Mouse (Mus musculus) liver, embryonic 15.5 days (tissue): ENCODE results near the gene Foxk1. TPM values are rescaled to one million over a fixed set of nuclear protein-coding genes. Genes with fewer than 3 reads are reported as not detected.

ENCODE experiments used
- ATAC-seq: fragments of 200-750 bp; cut with Nextera tagmentation; 2 replicates; pipeline ENCODE4 v1.8.0; 2017; ENCODE audit warnings: moderate number of reproducible peaks, mild to moderate bottlenecking, moderate library complexity; ENCODE audit not compliant: insufficient read depth
- H3K27ac ChIP-seq: fragments of 300-500 bp; sonication (generic); replicated peaks from 2 replicates; pipeline ENCODE4 v1.5.1; 2015; ENCODE audit warnings: mild to moderate bottlenecking, inconsistent platforms
- H3K27me3 ChIP-seq: fragments of 300-500 bp; sonication (generic); 2 replicates; pipeline ENCODE4 v1.6.1; 2015; ENCODE audit warnings: mild to moderate bottlenecking, inconsistent platforms
- H3K36me3 ChIP-seq: fragments of 300-500 bp; sonication (generic); replicated peaks from 2 replicates; pipeline ENCODE4 v1.6.1; 2015; ENCODE audit warnings: moderate library complexity, mild to moderate bottlenecking, inconsistent platforms
- H3K4me1 ChIP-seq: fragments of 300-500 bp; sonication (generic); replicated peaks from 2 replicates; pipeline ENCODE4 v1.6.1; 2015; ENCODE audit warnings: inconsistent platforms
- H3K4me2 ChIP-seq: fragments of 300-500 bp; sonication (generic); 2 replicates; pipeline ENCODE4 v1.6.1; 2015; ENCODE audit warnings: moderate library complexity, mild to moderate bottlenecking, inconsistent platforms
- H3K4me3 ChIP-seq: fragments of 300-500 bp; sonication (generic); replicated peaks from 2 replicates; pipeline ENCODE4 v1.5.1; 2015; ENCODE audit warnings: mild to moderate bottlenecking, inconsistent platforms
- H3K9ac ChIP-seq: fragments of 300-500 bp; sonication (generic); 2 replicates; pipeline ENCODE4 v1.6.1; 2015; ENCODE audit warnings: moderate library complexity, mild to moderate bottlenecking, inconsistent platforms
- H3K9me3 ChIP-seq: fragments of 300-500 bp; sonication (generic); replicated peaks from 2 replicates; pipeline ENCODE4 v1.6.1; 2016; ENCODE audit warnings: inconsistent platforms
- WGBS: fragments of 180-500 bp; shearing (Covaris S2); methylation state at CpG from one replicate; pipeline ENCODE4 v1.1.7; 2015; ENCODE audit warnings: mixed read lengths; ENCODE audit not compliant: insufficient replicate concordance; 5-methylcytosine and 5-hydroxymethylcytosine counted together
- polyA plus RNA-seq: library from polyadenylated mRNA; unstranded; fragments of >200 nt; fragmentation: Nextera tagmentation; extraction: Ambion mirVana; gene quantifications from 2 replicates; pipeline ENCODE4 v1.2.1, GENCODE M21; 2015

The Foxk1 gene
- polyA plus RNA-seq, 1 experiment from 2014 or later, result 2.0 TPM

GRCm38 (mm10) chr5:142461942-142462640, 60.8 kb downstream of the Foxk1 start:
- ATAC-seq, result no peak
- no peak overlapping the region for H3K9ac ChIP-seq

DNA sequence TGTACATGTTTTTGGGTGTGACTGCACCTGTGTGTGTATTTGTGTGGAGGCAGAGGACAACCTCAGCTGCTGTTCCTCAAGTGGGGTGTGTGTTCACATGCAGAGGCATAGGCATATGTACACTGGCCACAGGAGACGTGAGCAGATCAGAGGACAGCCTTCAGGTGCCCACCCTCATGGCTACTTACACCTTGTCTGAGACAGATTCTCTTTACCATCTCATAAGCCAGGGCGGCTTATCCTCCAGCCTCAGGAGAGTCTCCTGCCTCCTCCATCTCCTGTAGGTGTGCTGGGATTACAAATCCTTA, 61.3 kb downstream of the Foxk1 start:
- no peak overlapping the region for H3K9ac ChIP-seq
- no peak overlapping the region for H3K4me3 ChIP-seq
- no peak overlapping the region for H3K4me2 ChIP-seq
- no peak overlapping the region for H3K27ac ChIP-seq
- peaks cover 47% of the 10 kb centered on the region for H3K4me1 ChIP-seq
- WGBS, result 97% methylated on average over 2 of the region's 2 CpGs
- H3K27me3 ChIP-seq, result no peaks in the 10 kb centered on the region
- no peaks in the 10 kb centered on the region for H3K9me3 ChIP-seq
- ATAC-seq, result no peak
- peaks cover 23% of the 10 kb centered on the region for H3K36me3 ChIP-seq

More at GRCm38 (mm10) chr5:142461942-142462640, 60.8 kb downstream of the Foxk1 start:
- H3K4me1 ChIP-seq, result peaks cover 52% of the 10 kb centered on the region
- no peak overlapping the region for H3K4me2 ChIP-seq
- H3K36me3 ChIP-seq, result peaks cover 24% of the 10 kb centered on the region
- H3K27me3 ChIP-seq, result no peaks in the 10 kb centered on the region
- H3K27ac ChIP-seq, result no peak overlapping the region
- no peaks in the 10 kb centered on the region for H3K9me3 ChIP-seq
- 88% methylated on average over 7 of the region's 7 CpGs for WGBS
- H3K4me3 ChIP-seq, result no peak overlapping the region

DNA sequence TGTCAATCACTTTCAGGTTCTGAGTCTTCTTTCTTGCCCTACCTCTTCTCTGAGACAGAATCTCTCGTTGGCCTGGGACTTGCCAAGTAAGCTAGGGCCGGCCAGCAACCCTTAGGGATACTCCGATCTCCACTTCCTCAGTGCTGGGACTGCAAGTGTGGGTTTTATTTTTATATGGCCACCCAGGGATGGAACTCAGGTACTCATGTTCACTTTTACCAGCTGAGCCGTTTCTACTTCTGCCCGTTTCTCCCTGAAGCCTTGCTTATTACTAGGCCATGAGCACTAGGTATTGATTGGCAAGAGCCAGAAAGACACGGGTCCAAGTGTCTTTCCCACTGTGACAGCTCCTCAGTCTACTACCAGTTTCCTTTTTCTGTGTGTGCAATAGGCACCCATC, 61.7 kb downstream of the Foxk1 start:
- H3K27me3 ChIP-seq, result no peaks in the 10 kb centered on the region
- H3K9ac ChIP-seq, result peak overlapping the region; percentile 64
- peaks cover 43% of the 10 kb centered on the region for H3K4me1 ChIP-seq
- peak overlapping the region; percentile 87 for H3K4me2 ChIP-seq
- 74% methylated on average over 6 of the region's 6 CpGs for WGBS
- H3K36me3 ChIP-seq, result peaks cover 23% of the 10 kb centered on the region
- peak overlapping the region; percentile 90 for H3K4me3 ChIP-seq
- H3K9me3 ChIP-seq, result no peaks in the 10 kb centered on the region
- H3K27ac ChIP-seq, result peak overlapping the region; percentile 81
- no peak for ATAC-seq

DNA sequence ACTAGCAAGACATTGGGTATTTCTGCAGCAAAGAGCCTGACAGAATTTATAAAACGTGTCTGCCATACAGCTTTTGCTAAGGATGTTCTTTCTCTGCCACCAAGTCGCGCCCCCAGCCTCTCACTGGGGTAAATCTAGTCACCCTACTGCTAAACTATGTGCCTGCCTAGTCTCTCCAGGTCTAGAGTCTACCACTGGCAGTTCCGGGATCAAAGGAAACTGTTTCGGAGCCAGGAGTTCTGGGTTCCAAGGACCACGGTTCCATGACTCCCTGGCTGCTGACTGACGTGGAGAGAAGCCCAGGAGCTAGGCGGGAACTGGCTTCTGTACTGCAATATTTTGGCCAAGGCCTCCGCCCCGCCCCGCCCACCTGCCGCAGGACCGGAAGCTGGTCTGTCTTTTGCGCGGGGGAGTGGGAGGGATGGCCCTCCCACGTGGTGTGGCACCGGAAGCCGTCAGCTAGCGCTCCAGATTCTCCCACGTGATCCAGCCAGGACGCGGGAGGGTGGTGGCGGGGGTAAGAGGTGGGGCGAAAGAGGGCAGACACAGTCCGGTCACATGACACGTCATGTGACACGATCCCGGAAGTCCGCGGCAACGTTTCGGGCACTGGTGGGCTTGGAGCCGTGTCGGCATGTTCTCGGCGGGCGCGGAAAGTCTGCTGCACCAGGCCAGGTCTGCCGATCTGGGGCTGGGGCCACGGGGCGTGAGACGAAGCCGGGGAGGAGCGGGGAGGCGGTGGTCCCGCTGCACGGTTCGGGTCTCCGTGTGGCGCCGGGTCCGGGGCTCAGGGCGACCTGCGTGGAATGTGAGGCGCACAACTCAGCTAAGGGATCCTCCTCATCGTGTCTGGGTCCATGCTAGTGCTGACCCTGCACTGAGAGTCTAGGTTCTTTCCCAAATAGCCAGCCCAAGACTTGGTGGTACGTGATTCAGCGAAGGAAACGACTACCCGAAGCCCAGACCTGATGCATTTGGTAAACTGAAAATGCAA, 62.5 kb downstream of the Foxk1 start, which contains the start of gene Ap5z1:
TSS of gene Ap5z1 (plus strand) at position 484 of the 994 bp plus-strand sequence.
- WGBS, result 1% methylated on average over 60 of the region's 60 CpGs

DNA sequence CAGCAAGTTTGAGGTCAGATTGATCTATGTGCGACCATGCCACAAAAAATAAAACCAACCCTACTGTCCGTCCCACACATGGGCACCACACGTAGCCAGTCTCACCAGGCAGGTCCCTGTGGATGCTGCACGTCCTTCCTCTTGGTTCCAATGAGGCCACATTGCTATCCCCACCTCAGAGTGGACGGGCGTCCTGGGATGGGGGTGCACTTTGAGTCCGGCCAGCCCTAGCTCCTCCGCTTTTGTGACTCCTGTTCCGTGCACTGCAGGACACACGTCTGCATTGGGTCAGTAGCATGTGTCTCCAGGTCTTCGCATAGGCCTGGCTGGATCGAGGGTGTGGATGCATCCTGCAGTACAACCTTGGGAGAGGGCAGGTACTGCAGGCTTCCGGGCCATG, 67.1 kb downstream of the Foxk1 start:
- Histone ChIP-seq H3K27ac (no peak overlapping the region), H3K36me3 (peaks cover 45% of the 10 kb centered on the region), H3K4me2 (no peak overlapping the region), H3K4me1 (peaks cover 18% of the 10 kb centered on the region), H3K9ac (no peak overlapping the region), H3K4me3 (no peak overlapping the region), H3K9me3 (no peaks in the 10 kb centered on the region), H3K27me3 (no peaks in the 10 kb centered on the region)
- WGBS, result 82% methylated on average over 13 of the region's 13 CpGs
- no peak for ATAC-seq

More for the DNA sequence above, 62.5 kb downstream of the Foxk1 start, which contains the start of gene Ap5z1:
- peak within 1 kb of the TSS; percentile 81 for H3K27ac ChIP-seq
- H3K9me3 ChIP-seq, result no peaks in the 10 kb centered on the region
- peaks cover 37% of the 10 kb centered on the region for H3K4me1 ChIP-seq
- peak within 1 kb of the TSS; percentile 87 for H3K4me2 ChIP-seq
- H3K9ac ChIP-seq, result peak within 1 kb of the TSS; percentile 81
- H3K36me3 ChIP-seq, result peaks cover 23% of the 10 kb centered on the region
- H3K27me3 ChIP-seq, result no peaks in the 10 kb centered on the region
- H3K4me3 ChIP-seq, result peak within 1 kb of the TSS; percentile 90
- peak; percentile 87 for ATAC-seq

DNA sequence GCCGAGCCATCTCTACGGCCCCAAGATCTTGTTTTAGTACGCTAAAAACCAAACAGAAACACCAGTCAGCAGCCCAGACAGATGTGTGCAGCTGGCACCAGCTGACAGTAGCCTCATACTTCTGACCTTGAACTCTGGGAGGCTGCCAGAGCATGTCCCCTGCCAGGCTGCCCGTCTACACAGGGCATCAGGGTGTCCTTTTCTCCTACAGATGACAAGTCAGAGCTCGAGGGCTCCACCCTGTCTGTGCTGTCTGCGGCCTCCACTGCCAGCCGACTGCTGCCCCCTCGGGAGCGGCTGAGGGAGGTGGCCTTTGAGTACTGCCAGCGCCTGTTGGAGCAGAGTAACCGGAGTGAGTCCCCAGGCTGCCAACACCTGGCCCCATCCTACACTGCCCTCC, 68.5 kb downstream of the Foxk1 start:
- Histone ChIP-seq H3K4me2 (no peak overlapping the region), H3K4me3 (no peak overlapping the region), H3K9ac (no peak overlapping the region), H3K27me3 (no peaks in the 10 kb centered on the region), H3K9me3 (no peaks in the 10 kb centered on the region), H3K27ac (no peak overlapping the region), H3K36me3 (peaks cover 45% of the 10 kb centered on the region), H3K4me1 (peaks cover 7% of the 10 kb centered on the region)
- WGBS, result 83% methylated on average over 11 of the region's 11 CpGs
- no peak for ATAC-seq

GRCm38 (mm10) chr5:142473696-142474095, 72.4 kb downstream of the Foxk1 start:
- Histone ChIP-seq H3K4me2 (no peak overlapping the region), H3K9me3 (no peaks in the 10 kb centered on the region), H3K4me1 (no peaks in the 10 kb centered on the region; the same call in 1 of the 2 replicates), H3K36me3 (peaks cover 30% of the 10 kb centered on the region), H3K27me3 (no peaks in the 10 kb centered on the region), H3K9ac (no peak overlapping the region), H3K27ac (no peak overlapping the region), H3K4me3 (no peak overlapping the region)
- ATAC-seq, result no peak
- WGBS, result 81% methylated on average over 10 of the region's 10 CpGs

DNA sequence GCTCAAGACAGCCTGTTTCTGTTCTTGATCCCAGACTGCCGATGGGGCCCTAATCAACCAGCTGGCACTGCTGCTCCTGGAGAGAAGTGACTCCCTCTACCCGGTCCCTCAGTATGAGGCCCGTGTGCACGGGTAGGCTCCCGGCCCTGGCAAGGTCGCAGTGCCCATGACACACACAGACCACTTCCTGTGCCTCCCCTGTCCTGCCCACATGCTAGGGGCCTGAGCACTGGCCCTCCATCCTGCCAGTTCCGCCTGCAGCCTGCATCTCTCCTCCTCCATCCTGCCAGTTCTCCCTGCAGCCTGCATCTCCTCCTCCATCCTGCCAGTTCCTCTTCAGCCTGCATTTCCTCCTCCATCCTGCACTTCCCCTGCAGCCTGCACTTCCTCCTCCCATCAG, 74.4 kb downstream of the Foxk1 start:
- Histone ChIP-seq H3K27ac (no peak overlapping the region), H3K9me3 (no peaks in the 10 kb centered on the region), H3K36me3 (peaks cover 15% of the 10 kb centered on the region), H3K27me3 (no peaks in the 10 kb centered on the region), H3K4me3 (no peak overlapping the region), H3K4me1 (no peaks in the 10 kb centered on the region; the same call in 1 of the 2 replicates), H3K4me2 (no peak overlapping the region), H3K9ac (no peak overlapping the region)
- no peak for ATAC-seq
- WGBS, result 34% methylated on average over 7 of the region's 7 CpGs

DNA sequence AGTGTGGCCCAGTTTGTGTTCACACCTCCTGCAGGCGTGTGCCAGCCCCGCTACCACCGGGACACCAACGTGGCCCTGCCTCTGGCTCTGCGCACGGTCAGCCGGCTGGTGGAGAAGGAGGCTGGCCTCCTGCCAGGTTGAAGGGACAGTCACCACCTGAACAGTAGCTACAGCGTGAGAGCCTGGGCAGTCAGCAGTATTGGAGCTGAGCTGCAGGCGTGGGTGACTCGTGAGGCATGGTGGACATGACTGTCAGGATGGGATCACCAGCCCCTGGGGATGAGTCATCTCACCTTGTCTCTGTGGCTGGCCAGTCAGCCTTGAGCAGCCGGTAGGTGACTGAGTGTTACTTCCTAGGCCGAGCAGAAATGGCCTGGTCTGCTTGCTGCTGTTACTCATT, 76.0 kb downstream of the Foxk1 start:
- Histone ChIP-seq H3K9ac (no peak overlapping the region), H3K9me3 (no peaks in the 10 kb centered on the region), H3K4me1 (no peaks in the 10 kb centered on the region; the same call in 1 of the 2 replicates), H3K27ac (no peak overlapping the region), H3K4me3 (no peak overlapping the region), H3K4me2 (no peak overlapping the region), H3K36me3 (peaks cover 7% of the 10 kb centered on the region), H3K27me3 (no peaks in the 10 kb centered on the region)
- WGBS, result 74% methylated on average over 12 of the region's 12 CpGs
- no peak for ATAC-seq

- no peak overlapping the region for H3K4me3 ChIP-seq
- 0 out of 2 replicates have a peak, but pooled peaks cover 3% of the 10 kb centered on the region for H3K36me3 ChIP-seq
- no peaks in the 10 kb centered on the region for H3K27me3 ChIP-seq
- no peak for ATAC-seq
- 74% methylated on average over 5 of the region's 5 CpGs for WGBS
- no peaks in the 10 kb centered on the region; the same call in 1 of the 2 replicates for H3K4me1 ChIP-seq
- H3K9me3 ChIP-seq, result no peaks in the 10 kb centered on the region
- no peak overlapping the region for H3K27ac ChIP-seq
- no peak overlapping the region for H3K4me2 ChIP-seq
- no peak overlapping the region for H3K9ac ChIP-seq
Measured at GRCm38 (mm10) chr5:142477866-142478615, 76.7 kb downstream of the Foxk1 start.
